Mouse (Mus musculus) macrophage (primary cell): ENCODE data around the gene Prss35. TPM values are rescaled to one million over a fixed set of nuclear protein-coding genes. Genes with fewer than 3 reads are reported as not detected.

Experiments used
- H3K27ac ChIP-seq: fragments of 350-480 bp; formaldehyde crosslinking; 2 replicates; pipeline ENCODE4 v1.9.0; 2021
- H3K36me3 ChIP-seq: fragments of 350-480 bp; formaldehyde crosslinking; 2 replicates; pipeline ENCODE4 v1.9.0; 2021; ENCODE audit errors: inconsistent target
- H3K4me3 ChIP-seq: fragments of 350-480 bp; formaldehyde crosslinking; 2 replicates; pipeline ENCODE4 v1.9.0; 2021; ENCODE audit errors: inconsistent target
- H3K79me2 ChIP-seq: fragments of 350-480 bp; formaldehyde crosslinking; 2 replicates; pipeline ENCODE4 v1.9.0; 2021; ENCODE audit errors: inconsistent target
- WGBS: methylation state at CpG from one replicate; pipeline ENCODE4 v1.1.7; 2026; ENCODE audit warnings: inconsistent platforms; ENCODE audit not compliant: missing documents; 5-methylcytosine and 5-hydroxymethylcytosine counted together
- polyA plus RNA-seq: library from polyadenylated mRNA; stranded (reverse); fragments of 250-400 nt; gene quantifications from 3 replicates; pipeline ENCODE4 v1.2.4, GENCODE M21; 2018; ENCODE audit warnings: inconsistent platforms

The Prss35 gene
- polyA plus RNA-seq, 1 experiment from 2014 or later, result not detected

GRCm38 (mm10) chr9:86720227-86720626 is 23.2 kb upstream of the Prss35 start:
- no peak overlapping the region for H3K4me3 ChIP-seq
- H3K27ac ChIP-seq, result no peak overlapping the region
- H3K36me3 ChIP-seq, result no peaks in the 10 kb centered on the region
- no peaks in the 10 kb centered on the region for H3K79me2 ChIP-seq
- 87% methylated on average over 5 of the region's 5 CpGs for WGBS

DNA sequence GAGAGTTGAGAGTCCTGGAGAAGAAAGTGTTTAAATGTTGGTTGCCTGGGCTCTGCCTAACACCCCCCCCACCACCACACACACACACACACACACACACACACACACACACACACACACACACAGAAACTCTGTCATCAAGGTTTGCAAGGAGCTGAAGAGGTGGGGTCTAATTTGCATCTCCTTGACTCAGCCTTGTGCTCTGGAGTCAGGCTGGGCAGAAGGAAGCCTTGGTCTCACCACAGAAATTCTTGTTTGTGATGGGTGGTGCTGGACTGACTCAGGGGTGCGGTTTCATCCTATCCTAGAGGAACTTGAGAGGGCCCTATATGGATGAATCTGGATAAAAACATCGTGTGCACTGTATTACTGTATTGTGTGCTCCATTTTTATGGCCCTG is 22.7 kb upstream of the Prss35 start:
- H3K4me3 ChIP-seq, result no peak overlapping the region
- 77% methylated on average over 2 of the region's 2 CpGs for WGBS
- H3K27ac ChIP-seq, result no peak overlapping the region

GRCm38 (mm10) chr9:86725066-86725465 is 18.4 kb upstream of the Prss35 start:
- Histone ChIP-seq H3K4me3 (no peak overlapping the region), H3K36me3 (no peaks in the 10 kb centered on the region), H3K27ac (no peak overlapping the region), H3K79me2 (no peaks in the 10 kb centered on the region)
- 92% methylated on average over 4 of the region's 4 CpGs for WGBS

More for the DNA sequence above, 22.7 kb upstream of the Prss35 start:
- Histone ChIP-seq H3K36me3 (no peaks in the 10 kb centered on the region), H3K79me2 (no peaks in the 10 kb centered on the region)

DNA sequence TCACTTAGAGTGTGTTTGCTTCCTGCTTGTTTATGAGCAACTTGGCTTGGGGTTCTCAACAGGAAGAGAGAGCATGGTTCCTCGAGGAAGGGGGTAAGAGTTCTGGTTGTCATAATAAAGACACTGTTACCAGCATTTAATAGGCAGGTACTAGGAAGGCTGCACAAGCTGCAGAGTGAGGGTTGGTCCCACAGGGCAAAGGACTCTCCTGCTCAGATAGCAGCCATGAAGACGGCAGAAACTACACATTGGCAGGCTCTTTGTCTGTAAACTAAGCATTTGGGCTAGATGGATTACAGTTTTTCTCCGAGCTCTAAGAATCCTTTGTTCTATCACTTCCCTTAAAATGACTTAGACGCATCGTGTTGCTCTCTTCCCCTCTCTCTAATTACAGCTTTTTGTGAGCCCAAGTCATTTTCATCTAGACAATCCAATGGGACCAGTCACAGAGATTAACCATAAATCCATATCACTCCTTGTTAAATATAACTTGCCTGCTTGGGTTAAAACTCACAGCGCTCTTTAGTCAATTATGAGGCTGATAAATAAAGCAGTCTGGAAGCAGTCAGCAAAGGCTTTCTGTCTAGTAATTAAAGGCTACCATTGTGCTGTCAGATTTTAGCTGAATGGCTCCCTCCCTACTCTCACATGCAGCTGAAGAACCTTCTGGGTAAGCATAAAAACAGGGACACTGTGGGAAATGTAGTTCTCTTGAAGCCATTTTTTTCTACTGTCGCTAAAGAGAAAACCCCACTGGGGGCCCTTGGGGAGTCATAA is 17.7 kb upstream of the Prss35 start:
- 78% methylated on average over 7 of the region's 7 CpGs for WGBS
- no peak overlapping the region for H3K27ac ChIP-seq
- no peaks in the 10 kb centered on the region for H3K79me2 ChIP-seq
- H3K36me3 ChIP-seq, result no peaks in the 10 kb centered on the region
- H3K4me3 ChIP-seq, result no peak overlapping the region

GRCm38 (mm10) chr9:86726381-86726720 is 17.1 kb upstream of the Prss35 start:
- Histone ChIP-seq H3K79me2 (no peaks in the 10 kb centered on the region), H3K4me3 (no peak overlapping the region), H3K36me3 (no peaks in the 10 kb centered on the region), H3K27ac (no peak overlapping the region)
- whole genome bisulfite sequencing, result 87% methylated on average over 5 of the region's 5 CpGs

- Histone ChIP-seq H3K79me2 (no peaks in the 10 kb centered on the region), H3K36me3 (no peaks in the 10 kb centered on the region), H3K27ac (no peak overlapping the region), H3K4me3 (no peak overlapping the region)
- WGBS, result 86% methylated on average over 10 of the region's 10 CpGs
Measured at GRCm38 (mm10) chr9:86728214-86728814, 15.1 kb upstream of the Prss35 start.

GRCm38 (mm10) chr9:86729084-86729483 is 14.4 kb upstream of the Prss35 start:
- 58% methylated on average over 1 of the region's 1 CpGs for WGBS
- Histone ChIP-seq H3K27ac (no peak overlapping the region), H3K36me3 (no peaks in the 10 kb centered on the region), H3K4me3 (no peak overlapping the region), H3K79me2 (no peaks in the 10 kb centered on the region)

DNA sequence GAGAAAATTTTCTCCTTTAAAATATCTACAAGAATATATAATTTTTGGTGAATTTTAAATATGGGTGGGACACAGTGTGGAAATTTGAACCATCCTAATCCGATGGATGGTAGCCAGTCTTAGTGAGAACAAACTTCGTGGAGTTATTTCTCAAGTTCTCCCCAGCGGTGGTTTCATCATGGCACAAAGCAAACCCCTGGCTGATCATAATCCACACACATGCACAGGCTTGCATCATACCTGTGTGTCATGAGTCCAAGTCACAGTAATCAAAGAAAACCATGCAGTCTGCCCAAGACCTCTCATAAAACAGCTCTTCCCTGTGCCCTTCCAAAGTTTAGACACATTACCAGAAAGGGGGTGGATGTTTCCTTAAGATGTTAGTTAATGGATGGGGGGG is 13.6 kb upstream of the Prss35 start:
- no peak overlapping the region for H3K27ac ChIP-seq
- no peak overlapping the region for H3K4me3 ChIP-seq
- WGBS, result 86% methylated on average over 3 of the region's 3 CpGs
- no peaks in the 10 kb centered on the region for H3K36me3 ChIP-seq
- no peaks in the 10 kb centered on the region for H3K79me2 ChIP-seq

DNA sequence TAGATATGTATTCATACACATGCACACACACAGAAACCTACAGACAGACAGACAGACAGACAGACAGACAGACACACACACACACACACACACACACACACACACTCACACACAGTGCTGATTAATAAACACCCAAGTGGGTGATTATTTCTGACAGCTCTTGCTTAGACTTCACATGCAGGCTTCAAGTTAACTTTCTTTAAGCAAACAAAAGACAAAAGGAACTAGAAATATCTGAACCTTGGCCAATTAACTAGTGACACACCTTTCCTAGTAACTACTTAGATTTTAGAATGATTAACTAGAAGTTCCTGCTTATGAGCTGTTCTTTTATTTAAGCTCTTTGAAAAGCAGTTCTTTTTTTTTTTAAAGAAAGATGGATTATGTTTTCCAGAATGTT is 9.1 kb upstream of the Prss35 start:
- Histone ChIP-seq H3K36me3 (no peaks in the 10 kb centered on the region), H3K27ac (no peak overlapping the region), H3K4me3 (no peak overlapping the region), H3K79me2 (no peaks in the 10 kb centered on the region)

DNA sequence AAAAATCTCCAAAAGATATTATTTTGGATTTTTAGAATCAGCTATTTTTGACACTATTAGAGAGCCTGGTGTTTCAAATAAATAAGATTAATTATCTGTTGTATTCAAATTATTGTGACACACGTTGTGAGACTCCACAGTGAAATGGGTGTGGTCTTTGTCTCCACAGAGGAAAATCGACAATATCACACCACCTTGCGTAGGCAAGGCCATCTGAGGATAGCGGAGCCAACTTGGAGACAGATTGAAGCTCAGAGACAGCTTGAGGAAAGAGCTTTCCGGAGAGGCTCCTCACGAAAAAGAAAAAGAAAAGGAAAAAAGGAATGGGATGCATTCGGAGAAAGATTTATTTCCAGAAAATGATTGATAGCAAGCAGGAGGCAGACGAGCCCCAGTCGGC is 8.7 kb upstream of the Prss35 start:
- H3K79me2 ChIP-seq, result no peaks in the 10 kb centered on the region
- WGBS, result 86% methylated on average over 9 of the region's 9 CpGs
- no peaks in the 10 kb centered on the region for H3K36me3 ChIP-seq
- no peak overlapping the region for H3K27ac ChIP-seq
- no peak overlapping the region for H3K4me3 ChIP-seq

DNA sequence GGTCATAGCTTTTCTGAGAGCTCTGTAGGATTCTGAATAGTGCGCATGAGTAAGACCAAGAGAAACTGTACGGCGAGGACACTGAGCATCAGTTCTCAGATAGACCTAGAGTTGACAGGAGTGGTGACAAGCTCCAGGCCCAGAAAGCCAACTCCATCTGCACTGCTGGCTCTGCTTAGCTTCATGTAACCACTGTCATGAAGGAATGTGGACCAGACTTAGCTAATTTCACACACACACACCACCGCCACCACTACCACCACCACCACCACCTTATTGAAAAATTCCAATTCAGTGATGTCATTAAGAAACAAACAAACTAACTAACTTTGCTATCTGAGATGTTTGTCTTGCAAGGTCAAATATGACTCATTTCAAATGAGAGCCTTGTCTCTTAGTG is 6.5 kb upstream of the Prss35 start:
- H3K36me3 ChIP-seq, result no peaks in the 10 kb centered on the region
- H3K27ac ChIP-seq, result no peak overlapping the region
- H3K79me2 ChIP-seq, result no peaks in the 10 kb centered on the region
- H3K4me3 ChIP-seq, result no peak overlapping the region
- WGBS, result 98% methylated on average over 4 of the region's 4 CpGs

GRCm38 (mm10) chr9:86738067-86738466 is 5.4 kb upstream of the Prss35 start:
- H3K4me3 ChIP-seq, result no peak overlapping the region
- 100% methylated on average over 1 of the region's 1 CpGs for WGBS
- H3K79me2 ChIP-seq, result no peaks in the 10 kb centered on the region
- no peaks in the 10 kb centered on the region for H3K36me3 ChIP-seq
- no peak overlapping the region for H3K27ac ChIP-seq

- no peak overlapping the region for H3K27ac ChIP-seq
- no peaks in the 10 kb centered on the region for H3K36me3 ChIP-seq
- WGBS, result 97% methylated on average over 8 of the region's 8 CpGs
- no peak overlapping the region for H3K4me3 ChIP-seq
- no peaks in the 10 kb centered on the region for H3K79me2 ChIP-seq
Measured at GRCm38 (mm10) chr9:86738801-86739200, 4.6 kb upstream of the Prss35 start.

- Histone ChIP-seq H3K27ac (no peak overlapping the region), H3K79me2 (no peaks in the 10 kb centered on the region), H3K4me3 (no peak overlapping the region), H3K36me3 (no peaks in the 10 kb centered on the region)
- 48% methylated on average over 3 of the region's 3 CpGs for WGBS
Measured at GRCm38 (mm10) chr9:86739971-86740370, 3.5 kb upstream of the Prss35 start.

DNA sequence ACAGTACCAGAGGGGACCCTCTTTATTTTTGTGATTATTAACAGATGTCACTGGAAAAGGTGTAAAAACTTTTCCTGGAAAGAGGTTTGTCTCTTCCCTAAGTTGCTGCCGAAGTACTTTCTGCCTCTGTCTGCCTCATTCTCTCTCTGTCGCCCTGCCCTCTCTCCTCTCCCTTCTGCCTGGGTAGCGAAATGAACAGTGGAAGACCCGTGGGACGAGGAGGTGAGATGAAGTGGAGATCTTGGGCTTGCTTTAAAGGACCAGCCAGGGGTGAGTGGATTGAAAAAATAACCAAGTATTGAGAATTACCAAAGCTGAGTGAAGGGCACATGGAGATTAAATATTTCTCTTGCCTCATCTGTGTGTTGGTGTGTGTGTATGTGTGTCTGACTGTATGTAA is 592 bp downstream of the Prss35 start:
- Histone ChIP-seq H3K79me2 (no peaks in the 10 kb centered on the region), H3K36me3 (no peaks in the 10 kb centered on the region), H3K27ac (no peak overlapping the region), H3K4me3 (no peak overlapping the region)
- WGBS, result 55% methylated on average over 5 of the region's 5 CpGs
